Mouse (Mus musculus) left cerebral cortex, postnatal 4 days (tissue): ENCODE measurements around the gene Taok2. TPM values are rescaled to one million over a fixed set of nuclear protein-coding genes. Genes with fewer than 3 reads are reported as not detected.
A peak's percentile ranks its signal among the peaks of the same experiment; 100 is the strongest.

Experiments used
- DNase-seq: peaks from one replicate; pipeline ENCODE4 v3.0.0-alpha.2; 2022
- intact Hi-C: fragments of 180-260 bp; cut with DNase I; formaldehyde crosslinking; loops from one replicate; pipeline ENCODE4 v1.15.1; 2025
- total RNA-seq, 2 experiments: library from RNA; stranded (reverse); gene quantifications; 2 replicates each; pipeline ENCODE4 v1.2.3; 2021

Gene Taok2
- total RNA-seq, 2 experiments from 2014 or later, result 158 to 165 TPM

DNA sequence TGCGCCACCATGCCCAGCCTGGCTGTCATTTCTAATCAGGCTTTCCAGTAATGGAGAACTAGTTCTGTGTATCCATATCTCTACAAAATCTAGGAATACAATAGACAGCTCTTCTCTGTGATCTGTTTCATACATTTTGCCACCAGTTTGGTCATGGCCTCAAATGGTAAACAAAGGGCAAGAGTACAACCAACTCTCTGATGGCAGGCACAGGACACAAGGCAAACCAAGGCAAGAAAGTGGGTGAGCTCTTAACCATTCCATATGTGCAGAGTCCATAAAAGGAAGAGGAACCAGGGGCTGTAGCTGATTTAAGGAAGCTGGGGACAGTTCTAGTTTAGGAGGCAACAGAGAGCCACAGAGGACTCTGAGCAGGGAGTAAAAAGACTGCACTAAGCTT lies 7.3 kb downstream of the Taok2 start:
- DNase-seq, result no peak
- intact Hi-C loops, result no loop called here

DNA sequence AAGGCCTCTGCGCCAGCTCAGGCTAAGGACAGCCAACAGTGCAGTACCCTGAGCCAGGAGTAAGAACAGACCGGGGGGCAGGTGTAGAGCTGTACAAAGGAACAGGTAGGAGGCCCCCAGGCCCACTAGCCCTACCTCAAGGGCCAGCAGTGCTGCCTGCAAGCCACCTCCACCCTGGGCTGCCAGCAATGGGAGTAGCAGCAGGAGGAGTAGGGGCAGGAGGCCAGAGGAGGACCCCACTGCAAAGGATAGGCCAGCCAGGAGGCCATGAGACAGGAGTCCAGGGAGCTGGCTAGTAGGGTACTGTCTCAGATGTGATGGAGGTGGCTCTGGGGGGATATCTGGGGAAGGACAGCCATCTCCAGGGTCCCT lies 14.0 kb downstream of the Taok2 start:
- no peak for DNase-seq
- intact Hi-C loops, result no loop called here

DNA sequence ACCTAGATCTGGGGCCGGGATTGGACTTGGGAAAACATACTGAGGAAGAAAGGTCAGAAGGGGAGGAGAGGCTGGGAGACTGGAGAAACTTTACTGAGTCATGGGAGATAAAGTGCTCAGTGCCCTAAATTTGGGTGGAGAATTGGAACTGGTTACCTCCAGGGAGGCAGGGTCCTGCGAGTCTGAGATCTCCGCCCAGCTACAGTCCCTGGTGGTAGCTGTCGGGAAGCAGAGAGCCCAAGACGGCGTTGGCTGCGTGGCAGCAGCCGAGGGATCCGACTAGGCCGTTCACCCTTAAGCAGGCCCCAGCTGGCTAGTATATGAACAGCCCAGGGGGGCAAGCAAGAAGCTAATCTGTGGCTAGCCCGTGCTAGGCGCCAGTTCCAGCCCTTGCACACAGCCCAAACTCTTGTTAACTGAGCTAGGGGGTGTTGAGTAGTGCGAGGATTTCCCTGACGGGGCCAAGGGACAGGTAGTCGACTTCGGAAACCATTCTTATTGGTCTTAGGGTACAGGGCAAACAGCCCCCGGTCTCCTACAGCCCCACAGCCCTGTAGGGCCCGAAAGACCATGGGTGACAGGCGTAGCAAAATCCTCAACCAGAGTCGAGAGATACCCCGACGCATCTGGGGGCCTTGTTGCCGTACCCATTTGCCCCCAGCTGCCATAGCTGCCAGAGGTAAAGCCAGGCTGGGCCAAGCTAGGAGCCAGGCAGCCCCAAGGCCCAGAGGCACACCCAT lies 14.6 kb downstream of the Taok2 start:
- intact Hi-C loops, result no loop called here
- no peak for DNase-seq

DNA sequence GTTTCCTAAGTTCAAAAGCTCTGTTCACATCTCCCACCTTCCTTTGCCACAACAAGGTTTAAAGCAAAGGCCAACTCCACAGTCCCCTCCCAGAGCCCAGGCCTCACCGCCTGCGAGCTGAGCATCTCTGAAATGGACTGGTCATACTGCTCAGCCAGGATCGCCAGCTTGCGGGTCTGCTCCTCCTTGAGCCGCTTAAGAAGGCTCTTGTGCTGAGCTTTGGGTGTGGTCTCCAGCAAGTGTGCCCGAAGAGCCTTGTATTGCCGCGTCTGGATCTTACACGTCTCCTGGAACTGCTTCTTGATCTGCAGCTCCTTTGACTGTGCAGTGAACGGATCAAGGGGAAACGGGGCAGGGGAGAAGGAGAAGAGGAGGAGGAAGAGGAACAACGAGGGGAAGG lies 16.5 kb downstream of the Taok2 start:
- intact Hi-C loops, result no loop called here
- no peak for DNase-seq

DNA sequence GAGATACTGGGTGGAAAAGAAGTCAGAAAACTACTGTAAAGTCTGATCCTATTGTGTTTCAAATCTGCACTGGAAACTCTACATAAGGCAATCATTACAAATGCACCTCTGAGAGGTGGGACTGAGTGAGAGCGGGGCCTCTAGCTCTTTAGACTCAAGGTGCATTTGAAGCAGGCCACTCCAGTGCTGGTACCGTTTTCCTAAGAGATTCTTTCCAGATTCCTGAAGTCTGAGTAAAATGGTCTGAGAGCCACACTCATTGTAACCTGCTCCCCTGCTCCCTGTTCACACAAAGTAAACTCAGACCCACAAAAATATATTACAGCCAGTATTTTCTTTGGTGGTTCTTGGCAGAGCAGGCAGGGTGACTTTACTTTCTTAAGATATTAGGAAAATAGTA lies 17.0 kb downstream of the Taok2 start:
- intact Hi-C loops, result no loop called here
- no peak for DNase-seq

DNA sequence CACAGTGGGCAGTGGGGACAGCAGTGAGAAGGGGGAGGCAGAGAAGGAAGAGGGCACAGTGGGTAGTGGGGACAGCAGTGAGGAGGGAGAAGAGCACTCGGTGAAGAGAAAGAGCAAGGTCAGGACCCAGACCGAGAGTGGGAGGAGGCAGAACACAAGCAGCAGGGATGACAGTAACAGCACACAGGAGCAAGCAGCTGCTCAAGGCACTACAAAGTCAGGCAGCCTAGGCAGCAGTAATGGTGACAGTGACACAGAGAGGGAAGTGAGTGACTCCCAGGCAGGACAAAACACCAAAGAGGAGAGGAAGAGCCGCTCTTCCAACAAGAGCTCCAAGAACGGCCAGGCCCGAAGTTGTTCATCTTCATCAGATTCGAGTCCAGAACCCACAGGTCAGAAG lies 20.7 kb downstream of the Taok2 start:
- DNase-seq, result no peak
- intact Hi-C loops, result no loop called here

DNA sequence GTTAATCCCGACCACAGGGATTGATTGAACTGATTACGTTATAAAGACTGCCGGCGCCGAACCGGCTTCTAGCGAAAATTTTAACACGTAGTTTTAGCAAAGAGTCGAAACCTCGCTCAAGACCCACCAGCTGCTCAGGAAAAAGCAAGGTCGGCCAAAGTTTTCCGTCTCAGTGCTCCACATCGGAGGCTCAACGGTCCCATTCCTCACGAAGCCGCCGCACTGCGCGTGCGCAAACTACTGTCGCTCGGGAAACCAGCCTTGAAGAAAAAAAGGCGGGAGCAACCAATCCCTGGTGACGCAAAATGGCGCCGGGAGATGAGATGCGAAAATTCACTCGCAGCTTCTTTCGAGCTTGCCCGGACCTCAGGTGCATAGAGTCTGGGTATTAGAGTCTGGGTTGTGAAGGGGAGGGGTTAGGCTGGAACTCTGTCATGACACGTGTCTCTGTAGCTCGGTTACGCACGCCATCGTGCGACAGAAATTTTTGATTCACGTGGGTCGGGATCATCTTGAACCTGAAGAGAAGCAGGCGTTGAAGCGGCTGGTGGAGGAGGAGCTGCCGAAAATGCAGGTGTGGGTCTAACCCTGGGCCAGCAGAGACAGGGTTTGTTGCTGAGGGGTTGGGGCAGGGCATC lies 22.2 kb downstream of the Taok2 start, which contains the start of gene Ino80e:
Gene Ino80e, minus strand, starts transcription at position 231 of the 638 bp plus-strand sequence.
- intact Hi-C loops, result no loop called here
- DNase-seq, result peak; percentile 98

DNA sequence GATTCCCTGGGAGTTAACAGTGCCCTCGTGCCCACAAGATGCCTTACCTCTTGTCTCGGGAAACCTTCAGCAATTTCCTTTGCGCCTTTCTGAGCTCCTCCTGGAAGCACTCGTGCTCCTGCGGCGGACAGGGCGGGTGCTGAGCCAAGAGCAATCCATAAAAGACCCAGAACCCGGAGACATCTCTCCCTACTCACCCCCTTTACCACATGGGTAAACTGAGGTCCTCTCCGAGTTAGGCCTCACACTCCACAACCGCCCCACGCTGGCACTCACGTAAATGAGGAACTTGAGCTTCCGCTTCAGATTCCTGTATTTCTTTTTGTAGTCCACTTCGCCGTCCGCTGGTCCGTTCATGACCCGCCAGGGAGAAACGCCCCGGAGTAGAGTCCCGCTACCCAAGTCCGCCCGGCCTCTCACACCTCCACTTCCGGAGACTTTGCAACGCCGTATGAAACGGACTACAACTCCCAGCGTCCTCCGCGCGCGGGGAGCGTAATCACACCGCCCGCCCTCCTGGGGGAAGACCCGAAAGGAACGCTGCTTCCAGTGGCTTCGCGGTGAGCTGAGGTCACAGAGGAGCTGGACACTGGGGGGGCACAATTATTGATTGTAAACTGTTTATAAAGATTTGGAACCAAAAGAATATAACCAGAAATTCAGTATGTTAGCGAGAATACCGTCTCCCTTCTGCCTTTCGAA lies 22.9 kb downstream of the Taok2 start, which contains the start of gene Hirip3:
Gene Hirip3, plus strand, starts transcription at position 544 of the 702 bp plus-strand sequence.
- intact Hi-C loops, result no loop called here
- DNase-seq, result peak; percentile 96

DNA sequence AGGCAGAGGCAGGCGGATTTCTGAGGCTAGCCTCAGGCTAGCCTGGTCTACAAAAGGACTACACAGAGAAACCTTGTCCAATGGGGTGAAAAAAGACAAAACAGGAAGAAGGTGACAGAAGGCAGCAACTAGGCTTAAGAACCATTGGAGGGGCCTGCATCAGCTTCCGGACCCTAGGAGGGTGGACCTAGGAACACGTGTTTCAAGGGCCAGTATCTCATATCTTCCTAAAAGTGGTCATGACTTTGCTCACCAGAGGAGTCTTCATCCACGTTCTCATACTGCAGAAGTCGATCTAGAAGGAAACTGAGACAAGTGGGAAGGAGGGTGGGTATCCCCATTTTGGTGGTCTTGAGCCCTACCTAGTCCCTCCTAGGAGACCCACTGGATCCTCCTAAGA lies 23.5 kb downstream of the Taok2 start:
- no peak for DNase-seq
- intact Hi-C loops, result no loop called here

DNA sequence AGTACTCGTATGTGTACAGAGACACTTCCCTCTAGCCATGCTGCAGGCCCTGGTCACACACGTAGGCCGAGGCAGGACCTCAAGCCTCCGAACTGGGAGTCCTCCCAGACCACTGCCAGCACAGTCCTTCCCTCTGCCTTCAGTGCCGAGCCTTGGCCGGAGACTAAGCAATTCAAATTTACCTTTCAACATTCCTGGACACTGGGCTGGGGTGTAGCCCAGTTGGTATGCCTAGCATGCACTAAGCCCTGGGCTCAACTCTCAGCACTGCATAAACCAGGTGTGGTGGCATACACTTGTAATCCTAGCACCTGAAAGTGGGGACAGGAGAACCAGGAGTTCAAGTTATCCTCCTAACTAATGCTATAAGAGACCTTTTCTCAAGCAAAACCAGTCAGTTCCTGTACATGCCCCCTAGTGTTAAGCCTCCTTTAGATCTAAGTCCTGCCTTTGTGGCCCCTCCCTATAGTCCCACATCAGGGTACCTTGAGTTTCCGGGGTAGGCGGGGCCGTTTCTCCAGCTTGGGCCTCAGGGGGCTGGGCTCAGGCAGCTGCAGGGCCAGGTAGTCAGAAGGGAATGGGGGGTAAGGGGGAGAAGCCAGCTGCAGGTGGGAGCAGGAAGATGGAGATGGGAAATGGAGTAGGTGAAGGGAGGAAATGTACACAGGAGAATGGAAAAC lies 27.6 kb downstream of the Taok2 start:
- no peak for DNase-seq
- intact Hi-C loops, result no loop called here

DNA sequence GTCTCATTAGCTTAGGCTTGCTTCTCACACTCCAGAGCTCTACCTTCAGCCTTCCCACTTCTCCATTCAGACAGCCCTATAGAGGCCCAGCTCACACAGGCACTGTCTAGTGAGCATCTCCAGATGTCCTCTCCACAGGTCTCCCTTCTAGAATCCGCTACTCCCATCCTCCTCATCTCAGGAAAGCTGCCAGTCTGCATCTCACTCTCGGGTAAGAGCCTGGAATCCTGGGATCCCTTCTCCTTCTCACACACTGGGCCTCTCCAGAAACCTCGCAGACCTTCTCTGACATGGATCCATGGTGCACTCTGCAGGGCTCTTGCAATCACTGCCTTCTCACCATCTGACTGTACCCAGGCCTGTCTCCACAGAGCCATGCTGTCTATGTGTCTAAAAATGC lies 28.9 kb downstream of the Taok2 start:
- intact Hi-C loops, result no loop called here
- DNase-seq, result no peak

DNA sequence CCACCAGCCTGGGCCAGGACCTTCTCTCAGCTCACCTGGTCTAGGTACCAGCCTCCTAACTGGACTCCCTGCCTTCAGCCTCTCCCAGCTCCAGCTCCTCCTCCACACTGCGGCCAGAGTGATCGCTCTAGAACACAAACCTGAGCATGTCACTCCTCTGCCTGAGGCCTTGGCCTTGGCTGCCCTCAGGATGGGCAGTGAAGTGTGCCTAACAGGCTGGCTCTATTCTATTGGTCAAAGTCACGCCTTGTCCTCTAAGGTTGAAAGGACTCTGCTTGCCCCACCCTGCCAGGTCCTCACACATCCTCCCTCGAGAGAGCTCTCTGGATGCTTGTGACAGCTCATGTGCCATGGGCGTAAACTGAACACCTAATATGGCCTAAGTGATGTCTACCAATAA lies 31.0 kb downstream of the Taok2 start:
- no peak for DNase-seq
- intact Hi-C loops, result no loop called here

DNA sequence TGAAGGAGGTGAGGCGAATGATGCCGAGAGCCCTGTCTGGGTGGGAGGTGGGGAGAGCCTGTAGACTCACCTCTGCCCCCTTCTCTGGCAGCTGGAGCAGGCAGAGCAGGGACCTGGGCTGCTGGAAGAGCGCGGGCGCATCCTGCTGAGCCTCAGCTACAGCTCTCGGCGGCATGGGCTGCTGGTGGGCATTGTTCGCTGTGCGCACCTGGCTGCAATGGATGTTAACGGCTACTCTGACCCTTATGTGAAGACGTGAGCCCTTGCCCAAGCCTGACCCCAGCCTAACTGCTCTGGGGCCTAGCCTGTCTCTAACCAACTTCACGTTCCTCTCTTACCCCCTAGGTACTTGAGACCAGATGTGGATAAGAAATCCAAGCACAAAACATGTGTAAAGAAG lies 33.3 kb downstream of the Taok2 start:
- DNase-seq, result no peak
- intact Hi-C loops, result no loop called here

DNA sequence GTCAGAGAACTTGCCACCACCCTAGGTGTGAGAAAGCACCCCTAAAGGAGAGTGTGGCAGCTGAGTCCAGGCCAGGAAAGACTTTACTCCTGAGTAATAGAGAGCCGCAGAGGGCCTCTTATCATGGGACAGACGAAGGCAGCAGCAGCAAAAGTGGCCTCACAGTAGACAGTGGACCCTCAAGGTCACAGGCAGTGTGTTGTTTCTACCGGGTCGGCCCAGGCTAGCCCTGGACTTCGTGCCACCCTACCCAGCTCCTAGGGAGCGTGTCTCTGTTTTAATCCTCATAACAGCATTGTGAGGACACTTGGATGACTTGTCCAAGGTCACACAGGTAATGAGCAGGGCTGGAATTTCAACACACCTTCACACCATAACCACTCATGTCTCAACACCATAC lies 34.3 kb downstream of the Taok2 start:
- no peak for DNase-seq
- intact Hi-C loops, result no loop called here

DNA sequence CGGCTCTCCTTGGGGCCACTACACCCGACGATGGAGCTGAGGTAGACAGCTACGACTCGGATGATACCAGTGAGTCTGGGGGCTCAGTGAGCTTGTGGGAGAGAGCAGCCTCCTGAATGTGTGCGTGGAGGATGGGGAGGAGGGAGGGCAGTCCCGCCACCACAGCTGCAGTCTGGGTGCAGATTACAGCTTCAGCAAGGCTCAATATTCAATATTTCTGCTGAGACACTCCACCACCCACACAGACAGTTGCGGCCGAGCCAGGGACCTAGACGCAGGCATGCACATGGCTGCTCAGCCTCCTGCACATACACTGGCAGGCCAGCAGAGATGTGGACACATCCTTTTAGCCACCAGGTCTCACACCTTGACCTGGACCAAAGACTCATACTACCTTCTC lies 35.7 kb downstream of the Taok2 start:
- intact Hi-C loops, result no loop called here
- no peak for DNase-seq

DNA sequence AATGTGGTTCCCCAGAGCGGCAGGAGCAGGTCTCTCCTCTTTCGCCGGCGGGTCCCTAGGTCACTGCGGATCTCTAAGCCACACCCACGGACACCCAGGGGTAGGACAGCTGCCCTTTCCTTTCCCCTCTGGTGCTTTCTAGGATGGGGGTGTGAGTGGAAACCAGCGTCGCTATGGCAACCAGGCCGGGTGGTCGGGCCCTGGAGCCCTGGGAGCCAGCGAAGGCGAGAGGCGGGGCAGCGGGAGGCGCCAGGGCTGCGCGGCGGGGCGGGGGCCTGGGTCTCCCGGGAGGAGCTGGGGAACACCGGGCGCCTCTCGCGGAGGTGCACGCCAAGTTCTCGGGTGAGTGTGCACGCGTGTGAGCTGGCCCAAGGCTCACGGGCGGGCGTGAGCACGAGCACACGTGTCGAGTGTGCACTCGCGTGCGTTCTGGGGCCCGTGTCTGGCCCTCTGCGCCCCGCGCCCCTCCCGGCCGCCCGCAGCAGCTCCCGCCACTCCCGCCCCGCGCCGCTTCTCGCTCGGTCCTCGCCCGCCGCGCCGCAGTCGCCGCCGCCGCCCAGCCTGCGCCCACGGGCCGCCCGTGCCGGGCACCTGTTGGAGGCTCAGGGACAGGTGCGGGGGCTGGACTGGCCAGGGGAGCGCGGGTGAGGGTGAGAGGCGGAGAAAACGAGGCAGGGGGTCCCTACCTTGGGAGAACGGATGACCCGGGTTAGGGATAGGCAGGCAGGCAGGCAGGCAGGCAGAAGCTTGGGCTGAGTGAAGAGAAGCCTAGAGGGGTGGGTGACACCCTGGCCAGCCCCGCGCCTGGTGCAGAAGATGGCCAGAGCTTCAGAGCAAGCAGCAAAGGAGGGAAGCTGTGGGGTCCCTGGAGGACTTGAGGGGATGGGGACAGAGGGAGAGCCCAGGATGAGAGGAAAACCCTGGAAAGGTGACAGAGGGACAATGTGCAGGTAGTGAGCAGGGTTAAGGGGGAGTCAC lies 36.8 kb downstream of the Taok2 start:
- peak; percentile 71 for DNase-seq
- intact Hi-C loops, result no loop called here

DNA sequence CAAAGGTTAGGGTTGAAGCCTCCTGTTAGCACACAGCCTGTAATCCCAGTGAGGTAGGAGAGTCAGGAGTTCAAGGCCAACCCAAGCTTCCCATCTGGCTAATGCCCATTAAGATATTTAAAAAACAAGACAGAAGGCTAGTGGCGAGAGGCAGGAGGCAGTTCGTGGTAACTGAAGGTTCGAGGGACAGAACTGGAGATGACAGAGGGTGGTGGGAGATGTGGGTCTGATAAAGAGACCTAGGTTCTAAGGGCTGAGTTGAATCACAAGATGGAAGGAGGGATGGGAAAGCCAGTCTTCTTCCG lies 37.4 kb downstream of the Taok2 start, which contains the start of gene Doc2a:
Gene Doc2a, plus strand, starts transcription at position 301 of the 305 bp plus-strand sequence.
- intact Hi-C loops, result no loop called here
- no peak for DNase-seq

DNA sequence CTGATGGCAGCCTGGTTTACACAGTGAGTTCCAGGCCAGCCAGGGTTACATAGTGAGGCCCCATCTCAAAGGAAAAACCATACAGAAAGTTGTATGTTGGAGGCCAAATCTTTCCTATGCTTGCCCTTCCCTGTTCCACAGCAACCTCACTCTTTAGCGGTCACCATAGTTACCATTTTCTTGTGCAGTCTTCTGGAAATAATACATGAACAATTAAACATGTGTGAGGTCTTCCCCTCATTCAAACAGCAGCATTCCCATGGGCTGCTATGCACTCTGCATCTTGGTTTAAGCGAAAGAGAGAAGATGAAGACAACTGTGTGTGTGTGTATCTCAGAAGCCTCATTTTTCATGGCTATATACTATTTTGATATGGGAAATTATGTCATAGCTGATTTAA lies 39.0 kb downstream of the Taok2 start:
- intact Hi-C loops, result no loop called here
- DNase-seq, result no peak

DNA sequence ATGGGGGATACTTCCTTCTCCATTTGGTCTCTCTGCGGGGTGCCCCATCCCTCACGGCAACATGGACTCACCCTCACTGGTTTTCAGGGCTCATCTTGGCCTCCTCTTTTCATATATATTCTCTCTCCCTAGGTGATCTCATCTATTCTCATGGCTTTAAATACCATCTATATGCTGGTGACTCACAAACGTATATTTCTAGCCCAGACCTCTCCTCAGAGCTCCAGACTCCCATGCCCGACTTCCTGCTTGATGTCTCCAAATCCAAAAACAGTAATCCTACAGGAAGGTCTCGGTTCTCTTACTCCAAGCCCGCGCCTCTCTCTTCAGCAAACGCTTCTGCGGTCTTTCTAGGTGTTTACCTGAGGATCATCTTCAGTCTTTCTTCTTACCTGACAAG lies 41.2 kb downstream of the Taok2 start:
- DNase-seq, result no peak

DNA sequence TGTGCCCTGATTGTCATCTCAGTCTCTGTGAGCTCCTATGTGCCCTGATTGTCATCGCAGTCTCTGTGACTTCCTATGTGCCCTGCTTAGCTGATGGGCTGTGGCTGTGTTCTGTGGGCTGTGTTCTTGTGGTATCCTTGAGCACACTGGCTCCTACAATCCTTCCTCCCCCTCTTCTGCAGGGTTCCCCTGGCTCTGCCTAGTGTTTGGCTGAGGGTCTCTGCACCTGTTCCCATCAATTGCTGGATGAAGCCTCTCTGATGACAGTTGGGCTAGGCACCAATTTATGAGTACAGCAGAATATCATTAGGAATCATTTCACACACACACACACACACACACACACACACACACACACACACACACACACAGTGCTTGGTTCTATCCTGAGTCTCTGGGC lies 51.2 kb downstream of the Taok2 start:
- no peak for DNase-seq
- intact Hi-C loops, result no loop called here

More for the DNA sequence above, 41.2 kb downstream of the Taok2 start:
- intact Hi-C loops, result no loop called here
